Mouse (Mus musculus) T-cell, adult 2 months (primary cell): ENCODE results near the gene BC030867.
A peak's percentile ranks its signal among the peaks of the same experiment; 100 is the strongest.

Experiments used
- DNase-seq: peaks from one replicate; pipeline ENCODE4 v3.0.0; 2022; ENCODE audit warnings: low spot score

Gene BC030867

DNA sequence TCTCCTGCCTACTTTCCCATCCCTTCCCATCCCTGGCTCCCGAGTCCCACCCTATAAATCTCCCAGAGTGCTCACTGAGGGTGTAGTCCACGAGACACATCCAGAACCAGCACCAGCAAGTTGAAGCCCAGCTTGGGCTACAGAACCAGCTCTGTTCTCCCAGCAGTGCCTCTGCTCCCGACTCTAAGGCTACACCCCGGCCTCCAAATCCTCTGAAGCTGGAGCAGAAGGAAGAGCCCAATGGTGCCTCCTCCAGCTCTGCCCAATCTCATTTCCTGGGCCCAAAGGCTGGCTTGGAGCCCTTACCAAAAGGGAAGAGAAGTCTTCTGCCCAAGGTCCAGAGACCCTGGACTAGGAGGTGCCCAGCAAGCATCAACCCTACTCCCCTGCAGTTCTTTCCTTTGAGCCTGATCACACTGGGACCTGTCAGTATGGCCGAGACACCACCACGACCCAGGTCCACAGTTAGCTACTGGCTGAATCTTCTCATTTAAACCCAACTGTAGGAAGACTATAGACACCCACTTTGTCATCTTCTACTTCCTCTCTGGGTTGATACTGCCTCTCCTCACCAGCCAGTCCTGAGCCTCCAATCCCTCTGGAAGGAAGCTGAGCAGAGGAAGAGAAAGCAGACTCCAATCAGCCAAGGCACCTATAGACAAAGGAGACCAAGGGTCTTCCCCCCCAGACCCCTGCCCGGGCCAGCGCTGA lies 27.3 kb upstream of the BC030867 start:
- DNase-seq, result no peak

DNA sequence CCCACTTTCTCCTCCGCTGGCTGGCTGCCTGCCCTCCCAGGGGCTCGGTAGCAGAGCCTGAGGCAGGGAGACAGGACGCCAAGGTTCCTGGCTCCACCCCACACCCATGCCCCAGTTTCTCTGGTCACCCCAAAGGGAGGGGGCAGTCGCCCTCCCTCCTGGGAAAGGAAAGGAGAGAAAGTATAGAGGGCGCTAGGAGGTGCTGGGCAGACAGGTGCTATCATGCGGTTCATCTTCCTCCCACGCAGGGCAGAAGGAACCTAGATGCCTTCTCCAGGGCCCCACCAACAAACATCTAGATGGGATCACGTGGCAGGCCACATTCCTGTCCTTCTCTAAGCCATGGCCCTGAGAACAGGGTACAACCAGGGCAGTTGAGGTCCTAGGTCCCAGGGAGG lies 26.7 kb upstream of the BC030867 start:
- no peak for DNase-seq

DNA sequence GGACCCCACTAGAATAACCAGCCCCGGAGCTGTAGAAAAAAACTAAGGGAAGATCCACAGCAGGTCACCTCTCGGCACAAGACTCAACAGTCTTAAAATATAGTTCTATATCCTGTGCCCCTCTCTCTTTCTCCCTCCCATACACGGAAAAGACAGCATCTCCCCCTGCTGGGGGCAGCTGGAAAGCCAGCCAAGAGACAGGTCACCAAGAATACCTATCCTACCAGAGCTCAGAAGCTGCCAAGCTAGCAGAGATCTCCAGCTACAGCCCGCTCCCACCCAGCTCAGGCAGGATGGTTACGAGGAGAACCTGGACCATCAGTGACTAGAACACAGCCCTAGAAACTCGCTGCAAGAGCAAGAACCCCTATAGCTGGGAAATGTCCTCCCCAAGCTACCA lies 25.5 kb upstream of the BC030867 start:
- peak; percentile 76 for DNase-seq

- no peak for DNase-seq
These were observed 24.0 kb upstream of the BC030867 start for GRCm38 (mm10) chr11:102224686-102225085.

DNA sequence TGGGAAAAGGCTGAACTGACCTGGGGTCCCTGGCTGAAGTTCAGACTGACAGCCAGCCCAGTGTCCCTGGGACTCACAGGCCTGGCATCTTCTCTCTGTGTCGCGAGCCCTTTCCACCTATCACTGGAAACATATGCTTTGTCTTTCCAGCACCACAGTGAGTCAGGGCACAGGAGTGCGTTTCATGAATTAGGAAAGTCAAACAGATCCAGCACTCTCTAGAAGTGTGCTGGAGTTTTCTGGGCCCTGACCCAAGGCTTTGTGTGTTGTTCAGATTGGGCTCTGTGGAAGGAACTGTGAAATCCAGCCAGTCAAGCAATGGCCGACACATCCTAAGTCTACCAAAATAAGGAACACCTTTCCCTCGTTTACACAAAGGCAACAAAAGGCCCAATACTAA lies 23.5 kb upstream of the BC030867 start:
- no peak for DNase-seq

GRCm38 (mm10) chr11:102226067-102226978 lies 22.4 kb upstream of the BC030867 start:
- no peak for DNase-seq

GRCm38 (mm10) chr11:102227270-102228190 lies 21.2 kb upstream of the BC030867 start:
- DNase-seq, result no peak

- DNase-seq, result no peak
These were observed 20.5 kb upstream of the BC030867 start for GRCm38 (mm10) chr11:102228191-102228545.

DNA sequence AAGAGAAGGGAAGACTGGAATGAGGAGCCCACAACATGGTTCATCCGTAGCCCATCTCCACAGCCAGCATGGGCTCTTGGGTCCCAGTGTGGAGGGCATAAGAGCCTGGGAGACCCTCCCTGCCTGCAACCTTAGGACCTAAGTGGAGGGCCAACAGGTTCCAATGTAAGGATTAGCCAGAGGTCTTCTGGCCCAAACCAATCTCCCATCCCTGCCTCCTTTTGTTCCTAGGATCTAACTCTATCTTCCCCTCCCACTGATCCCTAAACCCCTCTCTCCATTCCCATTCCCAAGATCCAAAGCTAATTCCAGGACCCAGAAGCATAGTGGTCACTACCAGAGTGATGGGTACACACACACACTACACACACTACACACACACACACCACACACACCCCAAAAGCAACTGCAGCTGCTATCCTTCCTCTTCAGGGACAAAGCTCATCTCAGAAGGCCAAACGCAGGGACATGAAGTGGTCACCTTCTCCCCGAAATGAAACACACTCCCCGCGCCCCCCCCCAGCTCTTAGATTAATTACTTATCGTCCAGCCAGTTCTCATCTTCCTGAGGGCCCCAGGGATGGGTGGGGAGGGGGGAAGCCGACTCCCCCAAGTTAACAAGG lies 19.9 kb upstream of the BC030867 start:
- no peak for DNase-seq

- peak; percentile 21 for DNase-seq
These were observed 19.2 kb upstream of the BC030867 start for GRCm38 (mm10) chr11:102229331-102229953.

DNA sequence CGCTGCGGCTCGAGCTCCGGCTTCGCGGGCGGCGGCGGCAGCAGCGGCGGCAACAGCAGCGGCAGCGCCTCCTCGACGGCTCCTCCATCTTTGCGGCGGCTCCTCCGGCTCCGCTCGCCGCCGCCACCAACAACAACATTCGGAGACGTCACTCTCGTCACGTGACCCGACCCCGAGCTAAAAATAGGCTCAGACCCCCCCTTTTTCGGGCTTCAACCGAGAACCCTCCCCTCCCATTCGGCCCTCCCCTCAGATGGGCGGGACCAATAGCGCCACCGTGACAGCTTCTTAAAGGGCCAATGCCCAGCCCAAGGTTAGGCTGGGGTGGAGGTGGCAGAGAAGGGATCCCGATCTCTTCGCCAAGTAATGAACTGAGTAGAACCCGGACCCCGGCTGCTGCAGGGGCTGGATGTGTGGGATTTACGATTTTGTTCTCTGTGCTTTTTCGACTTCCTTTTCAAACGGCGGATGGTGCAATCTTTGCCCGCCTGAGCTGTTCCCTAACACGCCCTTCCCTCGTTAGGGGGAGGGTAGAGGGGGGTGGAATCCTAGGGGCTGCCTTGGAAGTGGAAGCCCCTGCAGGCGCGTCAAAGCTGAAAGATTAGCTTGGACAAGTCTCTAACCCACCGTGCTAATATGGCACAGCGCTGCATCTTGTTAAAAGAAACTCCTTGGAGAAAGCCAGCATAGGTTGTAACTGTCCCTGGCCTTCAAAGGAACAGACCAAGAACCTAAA lies 18.5 kb upstream of the BC030867 start, which contains the start of gene Hdac5:
Hdac5 (minus strand) TSS at position 161 of the 736 bp plus-strand sequence.
- DNase-seq, result peak; percentile 98

- DNase-seq, result no peak
These were observed 12.7 kb upstream of the BC030867 start for GRCm38 (mm10) chr11:102236022-102236421.

DNA sequence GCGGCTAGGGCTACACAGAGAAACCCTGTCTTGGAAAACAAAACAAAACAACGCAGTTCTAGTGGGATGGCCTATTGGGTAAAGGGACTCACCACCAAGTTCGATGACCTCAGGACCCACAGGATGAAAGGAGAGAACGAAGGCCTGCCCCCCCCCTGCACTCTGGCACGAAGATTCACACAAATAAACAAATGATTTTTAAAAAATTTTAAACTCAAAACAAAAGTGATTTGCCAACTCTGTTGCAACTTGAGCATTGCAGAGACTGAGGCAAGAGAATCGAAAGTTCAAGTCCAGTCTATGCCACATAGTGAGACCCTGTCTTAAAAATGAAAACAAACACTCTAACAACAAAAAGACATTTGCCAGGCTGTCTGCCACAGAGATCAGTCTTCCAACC lies 8.0 kb upstream of the BC030867 start:
- DNase-seq, result no peak

- no peak for DNase-seq
These were observed 7.4 kb upstream of the BC030867 start for GRCm38 (mm10) chr11:102241246-102241645.

- DNase-seq, result no peak
These were observed 6.8 kb upstream of the BC030867 start for GRCm38 (mm10) chr11:102241874-102242273.

DNA sequence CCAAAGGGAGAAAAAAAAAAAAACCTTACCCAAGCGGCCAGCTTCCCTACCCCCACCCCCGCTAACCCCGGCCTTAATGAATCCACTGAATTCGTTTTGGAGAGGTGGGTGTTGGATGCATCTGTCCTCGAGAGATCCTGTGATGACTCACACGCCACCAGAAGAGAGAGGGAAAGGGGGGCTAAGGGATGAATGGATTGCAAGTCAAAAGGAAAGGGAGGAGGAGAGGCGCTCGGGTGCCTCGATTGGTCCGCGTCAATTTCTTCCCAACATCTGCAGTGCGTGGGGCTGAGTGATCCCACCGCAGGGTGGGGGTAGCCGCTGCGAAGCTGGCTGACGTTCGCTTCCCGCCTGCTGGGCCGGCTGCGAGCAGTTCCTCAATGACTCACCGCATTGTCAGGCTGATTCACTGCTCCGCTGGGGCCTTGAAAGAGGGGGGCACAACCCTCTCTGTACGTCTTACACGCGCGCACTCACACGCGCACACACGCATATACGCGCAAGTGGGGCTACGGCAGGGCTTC lies 3.7 kb upstream of the BC030867 start:
- peak; percentile 44 for DNase-seq

DNA sequence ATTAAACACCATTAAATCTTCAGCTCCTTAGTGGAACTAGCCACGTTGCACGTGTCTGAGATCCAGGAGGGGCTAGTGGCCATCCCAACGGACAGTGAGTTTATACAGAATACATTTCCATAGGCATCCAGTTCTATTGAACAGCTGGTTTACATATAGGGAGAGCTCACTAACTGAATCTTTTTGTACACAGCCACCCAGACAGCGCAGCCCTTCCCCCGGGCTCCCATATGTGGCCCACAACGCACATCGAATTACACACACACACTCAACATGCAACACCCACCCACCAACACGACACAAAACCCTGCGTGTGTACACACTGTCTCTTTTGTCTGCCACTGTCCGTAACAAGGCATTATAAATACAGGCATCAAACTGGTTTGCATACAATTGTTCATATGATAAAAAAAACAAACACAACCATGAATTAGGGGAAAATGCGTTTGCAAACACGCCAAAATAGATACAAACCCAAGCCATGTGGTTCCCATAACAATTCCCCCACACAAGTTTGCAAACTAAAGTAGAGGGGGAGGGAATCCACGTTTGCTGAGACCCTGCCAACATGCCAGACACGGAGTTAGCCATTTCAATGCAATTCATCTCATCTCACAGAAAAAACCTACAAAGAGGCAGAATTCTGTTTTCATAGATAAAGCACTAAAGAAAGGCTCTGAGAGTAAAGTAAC lies 3.0 kb upstream of the BC030867 start:
- no peak for DNase-seq

DNA sequence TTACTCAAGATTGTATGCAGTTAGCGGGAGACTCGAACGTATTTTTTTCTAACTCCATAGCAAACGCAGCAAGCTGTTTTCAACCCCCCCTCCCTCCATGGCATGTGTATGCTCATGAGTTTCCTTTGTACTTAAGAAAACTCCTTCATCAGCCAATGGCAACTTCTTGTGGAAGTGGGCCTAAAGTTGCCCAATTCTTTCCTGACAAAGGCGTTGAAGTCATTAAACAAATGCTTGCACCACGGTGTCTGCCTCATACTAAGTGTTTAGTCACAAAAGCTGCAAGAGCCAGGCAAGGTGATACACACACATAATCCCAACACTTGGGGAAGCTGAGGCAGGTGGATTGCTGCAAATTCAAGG lies 2.4 kb upstream of the BC030867 start:
- no peak for DNase-seq

GRCm38 (mm10) chr11:102246871-102247270 lies 1.8 kb upstream of the BC030867 start:
- no peak for DNase-seq
